Mouse (Mus musculus) midbrain, embryonic 11.5 days (tissue): Measurements from ENCODE around the gene Timm22. TPM values are rescaled to one million over a fixed set of nuclear protein-coding genes. Genes with fewer than 3 reads are reported as not detected.

Experiments
- ATAC-seq: fragments of 200-750 bp; cut with Nextera tagmentation; 2 replicates; pipeline ENCODE4 v1.8.0; 2017; ENCODE audit warnings: moderate TSS enrichment, moderate library complexity; ENCODE audit not compliant: low FRiP score
- DNase-seq: peaks from one replicate; pipeline ENCODE4 v3.0.0; 2015; ENCODE audit warnings: low spot score; ENCODE audit errors: missing footprints
- H3K27ac ChIP-seq: fragments of 300-500 bp; sonication (generic); 2 replicates; pipeline ENCODE4 v1.5.1; 2014; ENCODE audit warnings: low read depth, low read length
- H3K27me3 ChIP-seq: fragments of 300-500 bp; sonication (generic); 2 replicates; pipeline ENCODE4 v1.6.1; 2014; ENCODE audit warnings: mild to moderate bottlenecking, low read length, moderate library complexity, mixed read lengths; ENCODE audit not compliant: control insufficient read depth, insufficient read depth
- H3K36me3 ChIP-seq: fragments of 300-500 bp; sonication (generic); 2 replicates; pipeline ENCODE4 v1.6.1; 2014; ENCODE audit warnings: mild to moderate bottlenecking, low read length, moderate library complexity, mixed read lengths; ENCODE audit not compliant: control insufficient read depth, insufficient read depth
- H3K4me1 ChIP-seq: fragments of 300-500 bp; sonication (generic); 2 replicates; pipeline ENCODE4 v1.6.1; 2014; ENCODE audit warnings: low read length; ENCODE audit not compliant: control insufficient read depth, insufficient read depth
- H3K4me2 ChIP-seq: fragments of 300-500 bp; sonication (generic); 2 replicates; pipeline ENCODE4 v1.6.1; 2014; ENCODE audit warnings: mild to moderate bottlenecking, moderate library complexity
- H3K4me3 ChIP-seq: fragments of 300-500 bp; sonication (generic); 2 replicates; pipeline ENCODE4 v1.5.1; 2014; ENCODE audit warnings: low read depth, low read length
- H3K9ac ChIP-seq: fragments of 300-500 bp; sonication (generic); 2 replicates; pipeline ENCODE4 v1.6.1; 2014; ENCODE audit warnings: low read length
- H3K9me3 ChIP-seq: fragments of 300-500 bp; sonication (generic); 2 replicates; pipeline ENCODE4 v1.6.1; 2016; ENCODE audit warnings: low read length; ENCODE audit not compliant: control insufficient read depth
- WGBS: fragments of 180-500 bp; shearing (Covaris S2); extraction: QIAGEN DNeasy Blood & Tissue Kit; methylation state at CpG from one replicate; pipeline ENCODE4 v1.1.7; 2014; 5-methylcytosine and 5-hydroxymethylcytosine counted together
- polyA plus RNA-seq: library from polyadenylated mRNA; unstranded; fragments of >200 nt; fragmentation: Nextera tagmentation; extraction: Ambion mirVana; gene quantifications from 2 replicates; pipeline ENCODE4 v1.2.1, GENCODE M21; 2014

Gene Timm22
- polyA plus RNA-seq, 1 experiment from 2014 or later = 117 TPM

DNA sequence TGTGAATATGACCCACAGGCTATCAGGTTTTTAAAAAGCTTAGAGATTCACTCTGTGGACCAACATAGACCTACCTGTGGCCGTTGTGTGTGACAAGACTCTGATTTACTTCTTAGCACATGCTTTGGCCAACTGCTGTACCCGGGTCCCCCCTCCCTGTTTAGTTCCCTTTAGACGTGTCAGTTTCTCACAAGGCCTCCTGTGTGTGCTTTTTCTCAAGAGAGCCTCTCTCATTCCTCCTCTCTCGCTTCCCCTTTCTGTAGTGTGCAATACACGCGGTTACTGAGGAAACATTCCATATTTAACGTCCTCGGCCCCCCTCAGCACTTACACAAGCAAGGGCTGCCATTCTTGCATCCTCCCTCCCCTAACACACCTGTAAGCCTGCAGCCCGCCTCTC lies 52.0 kb downstream of the Timm22 start:
- ATAC-seq (no peak), DNase-seq (no peak)
- Histone ChIP-seq H3K27me3 (no peaks in the 10 kb centered on the region), H3K4me1 (peaks cover under 1% of the 10 kb centered on the region), H3K4me2 (no peak overlapping the region), H3K27ac (no peak overlapping the region), H3K9me3 (no peaks in the 10 kb centered on the region), H3K9ac (no peak overlapping the region), H3K4me3 (no peak overlapping the region), H3K36me3 (peaks cover 5% of the 10 kb centered on the region; the same call in 1 of the 2 replicates)
- whole genome bisulfite sequencing = 79% methylated on average over 9 of the region's 9 CpGs

DNA sequence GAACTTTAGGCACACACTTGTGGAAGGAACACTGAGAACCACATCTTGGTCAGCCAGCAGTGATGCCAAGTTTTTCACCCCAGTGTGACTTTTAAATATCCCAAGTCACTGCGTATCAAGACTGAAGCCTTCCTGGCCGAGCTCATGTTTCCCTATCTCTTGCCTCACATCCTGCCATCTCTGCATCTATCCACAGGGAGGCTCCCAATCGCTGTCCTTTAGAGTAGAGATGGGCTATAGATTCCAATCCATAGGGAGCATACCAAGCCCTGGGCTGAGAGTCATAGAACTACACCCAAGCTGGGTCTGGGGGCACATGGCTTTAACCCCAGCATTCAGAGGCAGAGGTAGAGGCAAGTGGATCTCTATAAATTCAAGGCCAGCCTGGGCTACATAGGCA lies 52.7 kb downstream of the Timm22 start:
- Histone ChIP-seq H3K27ac (no peak overlapping the region), H3K36me3 (peaks cover 5% of the 10 kb centered on the region; the same call in 1 of the 2 replicates), H3K9ac (no peak overlapping the region), H3K4me3 (no peak overlapping the region), H3K4me1 (peaks cover 6% of the 10 kb centered on the region), H3K27me3 (no peaks in the 10 kb centered on the region), H3K9me3 (no peaks in the 10 kb centered on the region), H3K4me2 (no peak overlapping the region)
- 80% methylated on average over 3 of the region's 3 CpGs for WGBS
- no peak for ATAC-seq
- no peak for DNase-seq

DNA sequence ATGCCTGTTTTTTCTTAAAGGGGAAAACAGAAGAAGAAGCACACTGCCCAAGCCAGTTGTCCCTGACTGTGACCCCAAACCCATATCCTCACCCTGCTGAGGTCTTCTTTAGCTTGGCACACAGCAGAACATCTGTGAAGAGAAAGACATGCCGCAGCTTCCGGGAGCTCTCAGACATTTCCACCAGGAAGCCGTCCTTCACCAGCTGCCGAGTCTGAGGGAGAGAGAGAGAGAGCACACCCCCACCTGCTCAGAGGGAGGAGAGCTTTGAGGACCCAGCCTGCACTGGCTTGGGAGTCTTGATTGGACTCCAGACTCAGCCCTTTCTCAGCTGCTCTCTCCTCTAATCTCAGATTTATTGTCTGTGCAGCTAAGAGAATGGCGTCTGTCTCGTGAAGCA lies 54.4 kb downstream of the Timm22 start:
- H3K4me3 ChIP-seq = no peak overlapping the region
- H3K4me2 ChIP-seq = no peak overlapping the region
- peaks cover 5% of the 10 kb centered on the region; the same call in 1 of the 2 replicates for H3K36me3 ChIP-seq
- H3K9ac ChIP-seq = no peak overlapping the region
- DNase-seq (no peak), ATAC-seq (no peak)
- 76% methylated on average over 6 of the region's 6 CpGs for WGBS
- no peaks in the 10 kb centered on the region for H3K9me3 ChIP-seq
- no peak overlapping the region for H3K27ac ChIP-seq
- no peaks in the 10 kb centered on the region for H3K27me3 ChIP-seq
- peaks cover 10% of the 10 kb centered on the region for H3K4me1 ChIP-seq

- Histone ChIP-seq H3K4me3 (no peak overlapping the region), H3K36me3 (peaks cover 5% of the 10 kb centered on the region; the same call in 1 of the 2 replicates)
- no peak for DNase-seq
Measured at GRCm38 (mm10) chr11:76461696-76462095, 54.9 kb downstream of the Timm22 start.

DNA sequence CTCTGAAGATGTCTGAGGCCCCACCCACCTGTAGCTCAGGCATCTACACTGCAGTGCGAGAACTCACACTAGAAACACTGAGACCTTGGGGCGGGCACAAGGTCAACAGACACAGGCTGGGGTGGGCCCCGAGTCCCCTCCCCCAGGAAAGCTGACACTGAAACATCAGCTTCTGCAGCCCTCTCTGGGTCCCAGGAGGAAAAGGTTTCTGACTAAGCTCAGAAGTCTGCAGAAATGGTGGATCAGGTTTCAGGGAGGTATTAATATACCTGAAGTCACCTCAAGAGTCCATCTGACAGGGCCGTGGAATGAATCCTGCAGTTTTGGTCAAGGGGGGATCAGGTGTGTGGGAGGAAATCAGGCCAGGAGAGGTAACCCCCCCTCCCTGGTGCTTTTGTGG lies 59.1 kb downstream of the Timm22 start:
- no peak overlapping the region for H3K4me2 ChIP-seq
- peaks cover 3% of the 10 kb centered on the region; the same call in 1 of the 2 replicates for H3K36me3 ChIP-seq
- H3K4me3 ChIP-seq = no peak overlapping the region
- no peak overlapping the region for H3K27ac ChIP-seq
- H3K9ac ChIP-seq = no peak overlapping the region
- 88% methylated on average over 4 of the region's 4 CpGs for WGBS
- peaks cover 34% of the 10 kb centered on the region for H3K4me1 ChIP-seq
- no peak for ATAC-seq
- H3K9me3 ChIP-seq = no peaks in the 10 kb centered on the region
- H3K27me3 ChIP-seq = no peaks in the 10 kb centered on the region
- DNase-seq = no peak

More at GRCm38 (mm10) chr11:76461696-76462095, 54.9 kb downstream of the Timm22 start:
- H3K4me1 ChIP-seq = peaks cover 10% of the 10 kb centered on the region
- no peaks in the 10 kb centered on the region for H3K27me3 ChIP-seq
- ATAC-seq = no peak
- WGBS = 88% methylated on average over 5 of the region's 5 CpGs
- H3K4me2 ChIP-seq = no peak overlapping the region
- H3K9ac ChIP-seq = no peak overlapping the region
- no peak overlapping the region for H3K27ac ChIP-seq
- no peaks in the 10 kb centered on the region for H3K9me3 ChIP-seq

Other genes starting within 250 kb of the Timm22 start
- gene Vps53, start 227.3 kb upstream of the Timm22 start, polyA plus RNA-seq = 44.2 and 47.4 TPM in 2 replicates
- 30.9 and 32.7 TPM in 2 replicates for gene Fam57a, start 227.3 kb upstream of the Timm22 start, polyA plus RNA-seq
- gene Dbil5, start 189.3 kb upstream of the Timm22 start, polyA plus RNA-seq = 0.34 and 0.40 TPM in 2 replicates
- 31.1 and 42.8 TPM in 2 replicates for gene Gemin4, start 189.3 kb upstream of the Timm22 start, polyA plus RNA-seq
- gene Mrm3, start 163.2 kb upstream of the Timm22 start, polyA plus RNA-seq = 19.5 and 20.1 TPM in 2 replicates
- gene Glod4, start 163.2 kb upstream of the Timm22 start, polyA plus RNA-seq = 131 and 138 TPM in 2 replicates
- 43.8 and 51.3 TPM in 2 replicates for gene Nxn, start 7.8 kb upstream of the Timm22 start, polyA plus RNA-seq
- gene Abr, start 215.4 kb downstream of the Timm22 start, polyA plus RNA-seq = 41.4 and 41.9 TPM in 2 replicates